Mouse (Mus musculus) ES-E14 (cell line): ENCODE measurements around the gene Ugt1a10. TPM values are rescaled to one million over a fixed set of nuclear protein-coding genes. Genes with fewer than 3 reads are reported as not detected.
"Not testable (repeated sequence)": the region's sequence is repeated elsewhere in the genome, so short reads cannot be mapped to it uniquely, and the experiment has no call there.

ENCODE experiments used
- DNase-seq: peaks from one replicate; pipeline ENCODE4 v3.0.0-alpha.2; 2013; ENCODE audit warnings: low read depth, low spot score
- H3K27ac ChIP-seq: 2 replicates; pipeline ENCODE4 v1.5.1; 2012; ENCODE audit warnings: low read depth, mild to moderate bottlenecking, low read length, moderate library complexity, mixed read lengths; ENCODE audit not compliant: poor library complexity, insufficient read depth, severe bottlenecking
- H3K36me3 ChIP-seq: 2 replicates; pipeline ENCODE4 v1.6.1; 2012; ENCODE audit warnings: mild to moderate bottlenecking, low read length, moderate library complexity, mixed read lengths; ENCODE audit not compliant: control insufficient read depth, poor library complexity, insufficient read depth, severe bottlenecking
- H3K4me1 ChIP-seq, 2 experiments: fragments of 150-350 bp in 1 of 2; sonication (generic) in 1 of 2; 2 replicates each; pipeline ENCODE4 v1.6.1; 2012; ENCODE audit warnings: low read length in 2 of 2, mild to moderate bottlenecking in 1 of 2, mixed read lengths in 1 of 2; ENCODE audit not compliant: control insufficient read depth in 2 of 2, insufficient read depth in 2 of 2, poor library complexity in 1 of 2
- H3K4me3 ChIP-seq, 2 experiments: fragments of 150-350 bp in 1 of 2; sonication (generic) in 1 of 2; 2 replicates each; pipeline ENCODE4 v1.5.1; 2012; ENCODE audit warnings: low read length in 2 of 2, low read depth in 1 of 2, mild to moderate bottlenecking in 1 of 2, mixed read lengths in 1 of 2; ENCODE audit not compliant: insufficient read depth in 1 of 2, poor library complexity in 1 of 2, severe bottlenecking in 1 of 2
- H3K9ac ChIP-seq: 2 replicates; pipeline ENCODE4 v1.6.1; 2012; ENCODE audit warnings: low read depth, mild to moderate bottlenecking, low read length, mixed read lengths; ENCODE audit not compliant: poor library complexity, insufficient read depth, severe bottlenecking
- H3K9me3 ChIP-seq: fragments of 150-350 bp; sonication (generic); 2 replicates; pipeline ENCODE4 v1.6.1; 2012; ENCODE audit warnings: low read depth, mild to moderate bottlenecking, low read length; ENCODE audit not compliant: control insufficient read depth, insufficient read depth
- CHD2 ChIP-seq: IDR thresholded peaks from 2 replicates; pipeline ENCODE4 v1.6.1; 2014; ENCODE audit warnings: mild to moderate bottlenecking, low read depth, low read length, inconsistent platforms
- HCFC1 ChIP-seq: IDR thresholded peaks from 2 replicates; pipeline ENCODE4 v1.6.1; 2012; ENCODE audit warnings: low read length, inconsistent platforms, borderline replicate concordance; ENCODE audit not compliant: insufficient read depth
- ZC3H11A ChIP-seq: IDR thresholded peaks from 2 replicates; pipeline ENCODE4 v1.6.1; 2012; ENCODE audit warnings: low read depth, mild to moderate bottlenecking, inconsistent platforms, low read length, borderline replicate concordance
- in situ Hi-C, 2 experiments: fragments of 600-800 bp; cut with MboI; formaldehyde crosslinking; loops; one replicate each; pipeline ENCODE4 v1.15.1; 2025; ENCODE audit warnings: low sequenced_read_pairs in 2 of 2, inconsistent platforms in 1 of 2; ENCODE audit not compliant: unreplicated experiment in 2 of 2
- total RNA-seq: library from RNA; depleted of rRNA; stranded (reverse); fragments of 300-350 nt; gene quantifications from 2 replicates; pipeline ENCODE4 v1.2.3, GENCODE M21; 2012

Ugt1a10 gene
- total RNA-seq, 1 experiment: not detected

GRCm38 (mm10) chr1:88094941-88095492 is 39.8 kb downstream of the Ugt1a10 start, which contains the start of gene Ugt1a7c:
Ugt1a7c (plus strand) TSS chr1:88095062.
- no peaks in the 10 kb centered on the region for H3K4me1 ChIP-seq
- in situ Hi-C loops: loop anchor here in 1 of 2 experiments (5.0 kb wide), 1 partner anchor 37 kb away; the partner anchor contains the start of gene Ugt1a6a
- H3K9me3 ChIP-seq: no peaks in the 10 kb centered on the region
- H3K9ac ChIP-seq: no peak within 1 kb of the TSS
- no peak within 1 kb of the TSS for H3K4me3 ChIP-seq
- H3K36me3 ChIP-seq: no peaks in the 10 kb centered on the region
- DNase-seq: no peak
- H3K27ac ChIP-seq: no peak within 1 kb of the TSS
- TF ChIP-seq CHD2: no peak
- TF ChIP-seq HCFC1: no peak
- no peak for TF ChIP-seq ZC3H11A

GRCm38 (mm10) chr1:88098546-88098945 is 43.4 kb downstream of the Ugt1a10 start:
- H3K36me3 ChIP-seq, H3K9me3 ChIP-seq, H3K4me1 ChIP-seq, H3K9ac ChIP-seq, DNase-seq, H3K4me3 ChIP-seq, H3K27ac ChIP-seq: not testable (repeated sequence)
- in situ Hi-C loops: loop anchor here in 1 of 2 experiments (5.0 kb wide), 1 partner anchor 34 kb away; the partner anchor contains the start of gene Ugt1a6a

GRCm38 (mm10) chr1:88099691-88100090 is 44.5 kb downstream of the Ugt1a10 start:
- not testable (repeated sequence) for H3K27ac ChIP-seq, H3K4me1 ChIP-seq, H3K36me3 ChIP-seq, H3K4me3 ChIP-seq, H3K9me3 ChIP-seq, DNase-seq, H3K9ac ChIP-seq
- in situ Hi-C loops: loop anchor here in 1 of 2 experiments (5.0 kb wide), 1 partner anchor 33 kb away; the partner anchor contains the start of gene Ugt1a6a

GRCm38 (mm10) chr1:88103019-88103418 is 47.8 kb downstream of the Ugt1a10 start, which contains the start of gene Ugt1a6b:
Ugt1a6b (plus strand) TSS chr1:88103252.
- in situ Hi-C loops, H3K4me3 ChIP-seq, H3K9ac ChIP-seq, DNase-seq, H3K27ac ChIP-seq, H3K9me3 ChIP-seq, H3K4me1 ChIP-seq, H3K36me3 ChIP-seq: not testable (repeated sequence)

- H3K4me3 ChIP-seq, H3K9ac ChIP-seq, in situ Hi-C loops, DNase-seq, H3K9me3 ChIP-seq, H3K27ac ChIP-seq, H3K4me1 ChIP-seq, H3K36me3 ChIP-seq: not testable (repeated sequence)
Observed at GRCm38 (mm10) chr1:88103697-88104468, 48.7 kb downstream of the Ugt1a10 start.
